Mouse (Mus musculus): ENCODE data around the gene Abce1.

The Abce1 gene

DNA sequence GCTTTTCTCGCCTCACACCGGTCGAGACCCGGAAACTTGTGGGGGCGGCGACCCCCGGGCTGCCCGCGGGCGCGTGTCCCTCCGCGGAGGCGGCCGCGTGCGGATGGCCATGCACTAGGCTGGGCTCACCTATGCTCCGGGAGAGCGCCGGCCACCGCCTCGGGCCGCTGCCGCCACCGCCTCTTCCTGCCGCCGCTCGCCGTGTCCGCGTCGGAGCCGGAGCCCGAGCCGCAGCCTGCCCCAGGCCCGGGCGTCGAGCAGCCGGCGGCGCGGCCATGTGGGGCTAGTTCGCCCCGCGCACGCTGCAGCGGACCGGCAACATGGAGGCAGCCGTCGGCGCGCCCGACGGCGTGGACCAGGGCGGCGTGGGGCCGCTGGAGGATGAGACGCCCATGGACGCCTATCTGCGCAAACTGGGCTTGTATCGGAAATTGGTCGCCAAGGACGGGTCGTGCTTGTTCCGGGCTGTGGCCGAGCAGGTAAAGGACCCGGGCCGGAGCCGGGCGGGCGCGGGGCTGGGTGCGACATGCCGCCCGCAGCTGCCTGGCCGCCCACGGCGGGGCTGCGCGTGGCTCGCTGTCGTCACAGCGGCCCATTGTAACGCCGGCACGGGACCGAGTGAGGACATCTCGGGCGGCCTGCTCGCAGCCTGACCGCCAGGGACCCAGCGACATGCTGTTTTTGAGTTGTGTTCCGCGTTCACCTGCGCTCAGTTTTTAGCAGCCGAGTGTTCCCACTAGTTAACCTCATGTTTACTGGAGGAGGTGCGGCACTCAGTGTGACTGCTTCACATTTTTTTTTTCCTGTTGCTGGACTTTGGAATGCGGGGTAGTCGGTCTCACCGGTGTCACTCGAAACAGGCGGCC lies 71.7 kb downstream of the Abce1 start, which contains the start of gene Otud4:
TSS of gene Otud4 (plus strand) at position 33 of the 866 bp plus-strand sequence.
- peak; percentile 25 to 54 for DNase-seq (ENCODE audit: low spot score in 2 of 2)

DNA sequence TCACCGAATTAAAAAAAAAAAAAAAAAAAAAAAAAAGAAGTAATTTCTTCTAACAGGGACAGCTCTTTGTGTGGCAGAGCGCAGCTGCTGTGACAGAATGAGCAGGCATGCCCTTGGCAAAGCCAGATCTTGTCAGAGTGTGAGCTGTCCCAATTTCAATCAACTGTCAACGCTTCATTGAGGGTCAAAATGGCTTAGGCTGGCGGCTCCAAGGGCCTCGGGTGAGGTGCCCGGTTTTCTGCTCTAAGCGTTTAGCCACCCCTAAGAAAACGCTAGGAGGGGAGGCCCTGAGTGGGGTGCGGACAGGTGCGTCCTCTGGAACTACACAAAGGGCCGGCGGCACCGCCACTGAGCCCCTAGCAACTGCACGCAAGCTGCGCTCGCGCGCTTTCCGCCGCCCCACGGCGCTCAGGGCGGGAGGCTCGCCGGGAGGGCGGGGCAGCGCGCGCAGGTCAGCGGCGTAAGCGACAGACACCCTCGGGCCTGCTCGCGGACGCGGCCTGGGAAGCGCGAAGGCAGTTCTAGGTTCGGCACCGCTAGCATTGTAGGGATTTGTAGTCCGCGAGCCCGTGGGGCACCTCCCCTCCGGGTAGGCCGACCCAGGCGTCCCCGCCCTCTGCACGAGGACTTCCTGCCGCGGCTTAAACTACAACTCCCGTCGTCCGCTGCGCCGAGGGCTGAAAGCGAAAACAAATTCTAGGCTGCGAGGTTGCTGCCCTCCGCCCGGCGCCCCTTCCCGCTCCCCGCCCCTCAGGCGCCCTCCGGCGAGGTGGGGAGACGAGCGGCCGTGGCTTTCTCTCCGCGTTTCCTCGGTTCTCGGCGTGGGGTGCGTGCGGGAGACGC lies 72.6 kb downstream of the Abce1 start:
- peak; percentile 93 to 94 for DNase-seq (ENCODE audit: low spot score in 2 of 2)

DNA sequence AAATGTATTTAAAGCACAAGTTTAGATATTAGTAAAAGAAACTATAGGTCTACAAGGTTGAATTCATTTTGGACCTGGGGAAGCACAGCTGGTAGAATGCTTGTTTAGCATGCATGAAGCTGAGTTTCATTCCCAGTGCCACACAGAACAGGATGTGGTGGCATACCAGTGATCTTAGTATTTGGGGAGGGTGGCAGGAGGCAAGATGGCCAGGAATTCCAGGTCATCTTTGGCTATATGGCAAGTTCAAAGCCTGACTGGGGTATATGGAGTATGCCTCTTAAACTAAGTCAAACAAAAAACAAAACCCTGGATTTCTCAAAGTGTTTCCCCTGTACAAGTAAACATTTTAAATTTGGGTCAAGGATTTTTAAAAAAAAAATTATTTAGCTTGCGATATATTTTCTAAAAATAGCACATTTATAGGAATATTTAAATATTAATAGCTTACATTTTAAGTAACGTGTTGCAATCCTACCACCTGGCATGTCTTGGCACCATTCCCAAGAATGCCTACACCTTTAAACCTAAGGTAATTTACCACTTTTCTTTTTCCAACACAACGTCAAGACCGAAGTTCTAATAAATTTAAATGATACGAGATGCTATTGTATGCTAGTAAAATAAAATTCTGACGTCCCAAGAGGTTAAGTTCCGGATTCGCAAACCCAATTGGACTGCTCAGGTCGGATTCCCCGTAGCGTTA lies 73.4 kb downstream of the Abce1 start:
- peak in 1 of 2 experiments; percentile 15 for DNase-seq (ENCODE audit: low spot score in 2 of 2)

DNA sequence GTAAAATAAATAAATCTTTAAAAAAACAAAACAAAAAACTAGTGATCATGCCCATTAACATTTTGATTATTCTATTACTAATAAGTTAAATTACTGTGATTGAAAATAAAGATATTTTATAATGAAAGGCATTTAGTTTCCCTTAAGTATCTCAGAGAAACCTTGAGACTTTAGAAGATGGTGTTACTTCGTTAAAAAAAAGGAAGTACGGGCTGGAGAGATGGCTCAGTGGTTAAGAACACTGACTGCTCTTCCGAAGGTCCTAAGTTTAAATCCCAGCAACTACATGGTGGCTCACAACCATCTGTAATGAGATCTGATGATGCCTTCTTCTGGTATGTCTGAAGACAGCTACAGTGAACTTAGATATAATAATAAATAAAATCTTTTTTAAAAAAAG lies 74.3 kb downstream of the Abce1 start:
- DNase-seq (ENCODE audit: low spot score in 2 of 2), result no peak

DNA sequence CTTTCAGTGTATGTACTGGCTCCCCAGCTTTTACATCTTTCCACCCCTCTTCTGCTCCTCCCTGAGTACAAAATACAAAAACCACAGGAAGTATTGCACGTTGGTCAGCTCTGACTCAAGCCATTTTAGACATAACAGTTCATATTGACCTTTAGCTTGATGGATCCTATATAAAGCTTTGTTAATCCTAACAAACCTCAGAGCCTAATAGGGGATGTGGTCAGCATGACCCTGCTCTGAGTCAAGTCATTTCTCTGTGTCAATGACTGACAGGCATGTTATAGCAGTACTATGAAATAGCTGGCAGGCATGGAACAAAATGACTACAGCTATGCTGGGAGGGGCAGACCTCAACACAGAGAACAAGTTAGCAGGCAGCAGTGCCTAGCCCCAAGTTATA lies 75.4 kb downstream of the Abce1 start:
- DNase-seq (ENCODE audit: low spot score in 2 of 2), result no peak

DNA sequence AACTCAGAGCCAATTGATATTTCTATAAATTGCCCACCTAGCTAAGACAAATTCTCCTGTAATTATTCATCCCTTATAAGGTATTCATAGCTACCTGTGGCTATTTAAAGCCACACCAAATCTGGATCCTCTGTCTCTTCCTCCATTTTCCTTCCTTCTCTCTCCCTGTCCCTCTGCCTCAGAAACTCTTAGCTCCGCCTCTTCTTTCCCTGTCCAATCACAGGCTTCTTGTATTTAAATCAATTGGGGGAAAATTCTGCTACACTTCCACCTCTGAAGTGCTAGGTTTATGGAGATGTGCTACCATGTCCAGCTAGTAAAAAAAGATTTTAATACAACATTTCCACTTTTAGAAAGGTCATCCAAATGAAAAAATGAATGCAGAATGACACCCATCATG lies 76.0 kb downstream of the Abce1 start:
- no peak for DNase-seq (ENCODE audit: low spot score in 2 of 2)

Data from cerebellum, postnatal 4 days (tissue).